Mouse (Mus musculus) lung, embryonic 14.5 days (tissue): ENCODE results near the gene Gm47841. TPM values are rescaled to one million over a fixed set of nuclear protein-coding genes. Genes with fewer than 3 reads are reported as not detected.

Experiments
- ATAC-seq: fragments of 200-750 bp; cut with Nextera tagmentation; 2 replicates; pipeline ENCODE4 v1.8.0; 2017; ENCODE audit warnings: mild to moderate bottlenecking, moderate TSS enrichment, moderate library complexity; ENCODE audit not compliant: insufficient read depth
- DNase-seq: peaks from one replicate; pipeline ENCODE4 v3.0.0-alpha.2; 2015
- H3K27ac ChIP-seq: fragments of 300-500 bp; sonication (generic); 2 replicates; pipeline ENCODE4 v1.5.1; 2014; ENCODE audit warnings: low read depth, mild to moderate bottlenecking, moderate library complexity
- H3K27me3 ChIP-seq: fragments of 300-500 bp; sonication (generic); 2 replicates; pipeline ENCODE4 v1.6.1; 2014; ENCODE audit warnings: low read length, control low read depth; ENCODE audit not compliant: insufficient read depth
- H3K36me3 ChIP-seq: fragments of 300-500 bp; sonication (generic); 2 replicates; pipeline ENCODE4 v1.6.1; 2014; ENCODE audit warnings: control low read depth; ENCODE audit not compliant: insufficient read depth
- H3K4me1 ChIP-seq: fragments of 300-500 bp; sonication (generic); 2 replicates; pipeline ENCODE4 v1.6.1; 2014; ENCODE audit warnings: antibody characterized with exemption, control low read depth; ENCODE audit not compliant: insufficient read depth
- H3K4me2 ChIP-seq: fragments of 300-500 bp; sonication (generic); 2 replicates; pipeline ENCODE4 v1.6.1; 2014; ENCODE audit warnings: mild to moderate bottlenecking
- H3K4me3 ChIP-seq: fragments of 300-500 bp; sonication (generic); 2 replicates; pipeline ENCODE4 v1.5.1; 2014; ENCODE audit warnings: low read depth, low read length
- H3K9ac ChIP-seq: fragments of 300-500 bp; sonication (generic); 2 replicates; pipeline ENCODE4 v1.6.1; 2014
- H3K9me3 ChIP-seq: fragments of 300-500 bp; sonication (generic); 2 replicates; pipeline ENCODE4 v1.6.1; 2016; ENCODE audit warnings: low read depth, low read length, control low read depth
- CTCF ChIP-seq: IDR thresholded peaks from 2 replicates; pipeline ENCODE4 v1.5.1; 2016; ENCODE audit warnings: antibody characterized with exemption, low read depth
- WGBS: fragments of 180-500 bp; shearing (Covaris S2); extraction: QIAGEN DNeasy Blood & Tissue Kit; methylation state at CpG from one replicate; pipeline ENCODE4 v1.1.7; 2014; 5-methylcytosine and 5-hydroxymethylcytosine counted together
- polyA plus RNA-seq: library from polyadenylated mRNA; unstranded; fragments of >200 nt; fragmentation: Nextera tagmentation; extraction: Ambion mirVana; gene quantifications from 2 replicates; pipeline ENCODE4 v1.2.1, GENCODE M21; 2014

The Gm47841 gene
- not detected in 2 replicates for polyA plus RNA-seq

DNA sequence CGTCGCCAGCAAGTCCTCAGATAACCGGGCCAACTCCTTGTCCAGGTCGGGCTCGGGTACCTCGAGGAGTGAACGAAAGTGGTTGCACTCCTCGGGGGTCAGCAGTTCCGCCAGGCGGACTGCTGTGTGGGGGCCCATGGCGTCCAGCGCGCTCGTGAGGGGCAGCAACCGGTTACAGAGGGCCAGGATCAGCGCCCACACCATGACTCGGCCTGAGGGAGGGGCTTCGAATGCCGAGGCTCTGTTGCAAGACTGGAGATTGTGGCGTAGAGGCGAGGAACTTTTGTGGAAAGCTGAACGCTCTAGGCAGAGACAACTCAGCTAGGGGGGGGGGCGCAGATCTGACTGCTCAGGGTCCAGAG lies at the start of gene Gm47841:
TSS of gene Gm47841 (minus strand) at position 204 of the 362 bp plus-strand sequence.
- Histone ChIP-seq H3K9ac (peak within 1 kb of the TSS; percentile 51), H3K27me3 (peaks cover 84% of the 10 kb centered on the region), H3K36me3 (no peaks in the 10 kb centered on the region), H3K27ac (no peak within 1 kb of the TSS), H3K4me1 (no peaks in the 10 kb centered on the region; the same call in 1 of the 2 replicates), H3K4me2 (peak within 1 kb of the TSS; percentile 96), H3K9me3 (no peaks in the 10 kb centered on the region), H3K4me3 (peak within 1 kb of the TSS; percentile 48)
- DNase-seq, result peak; percentile 66
- WGBS, result under 1% methylated on average over 23 of the region's 23 CpGs
- peak; percentile 32 for ATAC-seq
- TF ChIP-seq CTCF, result no peak

GRCm38 (mm10) chr15:101095392-101095791 lies 48.2 kb upstream of the Gm47841 start:
- 69% methylated on average over 3 of the region's 3 CpGs for WGBS
- Histone ChIP-seq H3K27me3 (0 out of 2 replicates have a peak, but pooled peaks cover 6% of the 10 kb centered on the region), H3K36me3 (no peaks in the 10 kb centered on the region), H3K9me3 (no peaks in the 10 kb centered on the region), H3K4me1 (peaks cover 2% of the 10 kb centered on the region; the same call in 1 of the 2 replicates), H3K27ac (no peak overlapping the region), H3K4me3 (no peak overlapping the region), H3K9ac (no peak overlapping the region), H3K4me2 (no peak overlapping the region)
- DNase-seq (no peak), ATAC-seq (no peak)
- TF ChIP-seq CTCF, result no peak

- ATAC-seq (no peak), DNase-seq (no peak)
- no peak overlapping the region for H3K27ac ChIP-seq
- WGBS, result 55% methylated on average over 9 of the region's 9 CpGs
- no peak for TF ChIP-seq CTCF
- no peak overlapping the region for H3K4me2 ChIP-seq
- no peaks in the 10 kb centered on the region for H3K9me3 ChIP-seq
- no peak overlapping the region for H3K9ac ChIP-seq
- H3K4me3 ChIP-seq, result no peak overlapping the region
- 0 out of 2 replicates have a peak, but pooled peaks cover 6% of the 10 kb centered on the region for H3K27me3 ChIP-seq
- no peaks in the 10 kb centered on the region for H3K36me3 ChIP-seq
- H3K4me1 ChIP-seq, result peaks cover 2% of the 10 kb centered on the region; the same call in 1 of the 2 replicates
These were observed 47.8 kb upstream of the Gm47841 start for GRCm38 (mm10) chr15:101094979-101095378.

- Histone ChIP-seq H3K27ac (no peak overlapping the region), H3K27me3 (0 out of 2 replicates have a peak, but pooled peaks cover 5% of the 10 kb centered on the region), H3K9ac (no peak overlapping the region), H3K4me1 (peaks cover 2% of the 10 kb centered on the region; the same call in 1 of the 2 replicates), H3K9me3 (no peaks in the 10 kb centered on the region), H3K4me3 (no peak overlapping the region), H3K4me2 (no peak overlapping the region), H3K36me3 (no peaks in the 10 kb centered on the region)
- WGBS, result 47% methylated on average over 6 of the region's 6 CpGs
- no peak for TF ChIP-seq CTCF
- DNase-seq (peak; percentile 31), ATAC-seq (no peak)
These were observed 46.8 kb upstream of the Gm47841 start for GRCm38 (mm10) chr15:101093988-101094387.

DNA sequence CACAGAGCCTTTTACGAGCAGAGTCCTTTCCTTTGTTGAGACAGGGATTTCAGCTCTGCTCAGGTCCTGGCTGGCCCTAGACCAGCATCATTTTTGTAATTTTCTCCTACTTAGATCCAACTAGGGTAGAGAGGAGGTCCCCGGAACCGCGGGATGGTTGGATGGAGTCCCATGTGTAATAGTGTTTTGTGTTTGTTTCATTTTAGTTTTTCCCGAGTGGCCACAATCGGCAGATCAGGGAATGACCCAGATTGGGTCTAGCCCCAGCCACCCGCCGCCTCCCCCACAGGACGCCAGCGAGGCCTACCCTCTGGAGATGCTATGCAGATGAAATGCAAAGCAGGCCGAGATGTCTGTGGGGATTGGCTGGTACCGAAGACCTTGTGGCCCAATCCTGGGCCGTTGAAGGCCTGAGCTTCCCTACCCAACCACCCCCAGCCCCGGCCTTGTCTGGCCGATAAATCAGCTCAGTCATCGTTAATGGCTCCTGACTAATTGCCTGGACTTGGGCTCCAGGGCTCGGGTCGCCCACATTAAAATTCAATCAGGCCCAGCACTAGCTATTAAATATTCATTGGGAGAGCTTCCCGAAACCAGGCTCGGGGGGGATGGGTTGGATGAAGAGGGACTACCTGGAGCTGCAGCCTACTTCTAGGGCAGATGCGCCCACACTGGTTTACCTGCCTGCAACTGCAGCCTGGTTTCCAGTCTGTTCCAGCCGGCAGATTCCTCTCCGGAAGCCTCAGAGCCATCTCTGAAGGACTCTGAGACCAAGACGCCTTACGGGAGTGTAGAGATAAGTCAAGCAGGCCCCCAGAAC lies 45.8 kb upstream of the Gm47841 start:
- H3K36me3 ChIP-seq, result no peaks in the 10 kb centered on the region
- DNase-seq (peak; percentile 52), ATAC-seq (peak; percentile 67)
- TF ChIP-seq CTCF, result no peak
- no peak overlapping the region for H3K4me3 ChIP-seq
- no peak overlapping the region for H3K27ac ChIP-seq
- H3K4me1 ChIP-seq, result peaks cover under 1% of the 10 kb centered on the region; the same call in 1 of the 2 replicates
- H3K9ac ChIP-seq, result no peak overlapping the region
- H3K9me3 ChIP-seq, result no peaks in the 10 kb centered on the region
- 32% methylated on average over 25 of the region's 25 CpGs for WGBS
- no peak overlapping the region; the same call in 1 of the 2 replicates for H3K4me2 ChIP-seq
- H3K27me3 ChIP-seq, result 0 out of 2 replicates have a peak, but pooled peaks cover 3% of the 10 kb centered on the region

DNA sequence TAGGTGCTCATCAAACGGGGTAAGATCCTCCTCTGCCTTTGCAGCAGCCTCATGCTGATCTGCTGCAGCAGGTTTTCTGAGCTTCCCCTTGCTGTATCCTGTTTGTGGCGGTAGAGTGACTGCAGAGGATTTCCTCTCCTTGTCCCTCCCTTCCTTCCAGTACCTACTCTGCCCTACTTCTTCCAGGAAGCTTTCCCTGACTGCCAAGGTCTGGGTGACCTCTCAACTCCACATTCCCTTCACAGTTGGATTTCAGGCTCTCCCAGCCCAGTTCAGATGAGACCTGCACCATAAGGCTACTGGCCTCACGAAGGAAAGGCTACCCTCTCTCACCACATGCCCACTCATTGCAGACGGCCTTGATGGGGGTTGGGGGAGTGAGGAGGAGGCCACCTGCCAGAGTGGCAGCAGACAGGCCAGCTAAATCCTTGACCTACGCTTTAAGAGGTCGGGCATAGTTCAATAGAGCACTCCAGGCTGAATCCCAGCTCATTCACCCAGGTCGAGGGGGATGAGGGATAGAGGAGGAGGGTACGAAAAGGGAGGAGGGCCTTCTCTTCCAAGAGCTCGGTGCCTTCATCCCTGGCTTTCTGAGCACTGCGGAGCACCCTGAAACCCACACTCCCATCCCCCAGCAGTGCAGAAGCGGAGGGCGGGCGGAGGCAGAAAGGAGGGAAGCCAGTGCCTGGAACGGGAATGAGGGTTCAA lies 45.1 kb upstream of the Gm47841 start:
- DNase-seq (no peak), ATAC-seq (no peak)
- 46% methylated on average over 14 of the region's 14 CpGs for WGBS
- Histone ChIP-seq H3K4me2 (no peak overlapping the region; the same call in 1 of the 2 replicates), H3K36me3 (no peaks in the 10 kb centered on the region), H3K27ac (no peak overlapping the region), H3K9ac (no peak overlapping the region), H3K4me3 (no peak overlapping the region), H3K27me3 (0 out of 2 replicates have a peak, but pooled peaks cover 3% of the 10 kb centered on the region), H3K4me1 (no peaks in the 10 kb centered on the region), H3K9me3 (no peaks in the 10 kb centered on the region)
- TF ChIP-seq CTCF, result no peak

- Histone ChIP-seq H3K4me3 (no peak overlapping the region), H3K9ac (no peak overlapping the region), H3K36me3 (no peaks in the 10 kb centered on the region), H3K27me3 (0 out of 2 replicates have a peak, but pooled peaks cover 3% of the 10 kb centered on the region), H3K9me3 (no peaks in the 10 kb centered on the region), H3K4me1 (no peaks in the 10 kb centered on the region), H3K27ac (no peak overlapping the region), H3K4me2 (no peak overlapping the region)
- DNase-seq (no peak), ATAC-seq (no peak)
- 88% methylated on average over 8 of the region's 8 CpGs for WGBS
- no peak for TF ChIP-seq CTCF
These were observed 44.4 kb upstream of the Gm47841 start for GRCm38 (mm10) chr15:101091551-101091950.
